Mouse (Mus musculus) lung, adult 2 months (tissue): ENCODE measurements around the gene Dcaf8.

Source experiments
- CTCF ChIP-seq: fragments of 200-500 bp; IDR thresholded peaks from 2 replicates; pipeline ENCODE4 v1.5.1; 2011; ENCODE audit warnings: mild to moderate bottlenecking, low read length, control low read depth; ENCODE audit not compliant: insufficient read depth
- POLR2A ChIP-seq: fragments of 200-500 bp; IDR thresholded peaks from 2 replicates; pipeline ENCODE4 v1.6.1; 2011; ENCODE audit warnings: low read depth, mild to moderate bottlenecking, control low read depth, low read length, borderline replicate concordance; ENCODE audit errors: extremely low read depth

- TF ChIP-seq CTCF (no peak), POLR2A (no peak)
Observed at GRCm38 (mm10) chr1:172129780-172130179, 18.1 kb upstream of the Dcaf8 start.
